Mouse (Mus musculus): Measurements from ENCODE around the gene Riok2. TPM values are rescaled to one million over a fixed set of nuclear protein-coding genes. Genes with fewer than 3 reads are reported as not detected.
"Not testable (repeated sequence)": the region's sequence is repeated elsewhere in the genome, so short reads cannot be mapped to it uniquely, and the experiment has no call there.

The Riok2 gene
- polyA plus RNA-seq (2012; rRNA removed) = 8.0 and 9.4 TPM in 2 replicates

DNA sequence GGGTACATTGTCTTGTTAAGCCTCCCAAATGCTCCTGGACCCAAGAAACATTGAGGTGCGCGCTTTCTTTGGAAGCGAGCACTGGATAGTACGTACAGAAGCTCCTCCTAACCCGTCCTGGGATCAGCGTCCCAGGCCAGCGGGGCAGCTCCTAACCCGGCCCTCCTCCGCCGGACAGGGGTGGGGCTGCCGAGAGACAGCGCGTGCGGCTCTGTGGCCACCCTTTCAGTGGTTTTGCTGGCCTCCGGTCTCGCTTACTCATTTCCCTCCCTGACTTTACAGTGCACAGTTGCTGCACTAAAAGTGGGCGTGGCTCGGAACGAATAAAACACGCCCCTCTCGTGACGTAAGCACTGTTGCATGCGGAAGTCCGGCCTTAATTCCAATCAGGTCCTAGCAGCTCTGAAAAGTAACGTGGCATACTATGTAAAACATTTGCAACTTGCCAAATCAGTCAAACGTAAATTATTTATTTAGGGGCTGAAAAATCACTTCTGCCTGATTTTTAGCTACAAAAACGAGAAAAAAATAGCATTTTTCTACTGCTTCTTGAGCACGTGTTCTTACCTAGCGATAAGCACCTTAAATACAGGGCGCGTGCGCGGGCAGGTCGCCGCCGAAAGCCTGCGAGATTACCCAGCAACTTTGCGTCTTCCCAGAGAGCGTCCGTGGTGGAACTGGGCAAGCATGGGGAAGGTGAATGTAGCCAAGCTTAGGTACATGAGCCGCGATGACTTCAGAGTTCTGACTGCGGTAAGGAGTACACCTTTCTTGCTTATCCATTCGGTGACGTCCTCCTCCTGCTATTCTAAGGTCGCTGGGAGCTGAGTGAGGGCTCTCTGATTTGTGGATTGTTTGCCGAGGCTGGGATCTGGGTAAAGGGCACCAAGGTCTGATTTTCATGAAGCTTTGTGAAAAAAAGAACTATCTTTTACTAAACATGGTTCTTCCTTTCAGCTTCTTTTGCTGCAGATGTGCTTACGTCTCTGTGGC lies at the start of gene Riok2:
Gene Riok2 (plus strand): TSS at position 392 of the 993 bp plus-strand sequence.
- Histone ChIP-seq H3K4me3 (ENCODE audit: insufficient read depth, low read depth, low read length) (peak within 1 kb of the TSS; percentile 74), H3K4me1 (ENCODE audit: control insufficient read depth, insufficient read depth, low read length) (0 out of 2 replicates have a peak, but pooled peaks cover 3% of the 10 kb centered on the region), H3K36me3 (ENCODE audit: control insufficient read depth, insufficient read depth, low read length) (no peaks in the 10 kb centered on the region; the same call in 1 of the 2 replicates), H3K27ac (ENCODE audit: insufficient read depth, low read depth, low read length) (peak within 1 kb of the TSS; percentile 32), H3K27me3 (replicated peaks; ENCODE audit: control insufficient read depth, insufficient read depth, low read length) (no peaks in the 10 kb centered on the region)
- under 1% methylated on average over 48 of the region's 48 CpGs for WGBS
- peak; percentile 99 for DNase-seq
- peak; percentile 53 for TF ChIP-seq POLR2A (IDR thresholded peaks at IDR 0.05; ENCODE audit: low read depth, low read length)
- TF ChIP-seq CTCF (conservative IDR thresholded peaks at IDR 0.05; ENCODE audit: insufficient read depth, insufficient read length, low read depth, low read length) = no peak

DNA sequence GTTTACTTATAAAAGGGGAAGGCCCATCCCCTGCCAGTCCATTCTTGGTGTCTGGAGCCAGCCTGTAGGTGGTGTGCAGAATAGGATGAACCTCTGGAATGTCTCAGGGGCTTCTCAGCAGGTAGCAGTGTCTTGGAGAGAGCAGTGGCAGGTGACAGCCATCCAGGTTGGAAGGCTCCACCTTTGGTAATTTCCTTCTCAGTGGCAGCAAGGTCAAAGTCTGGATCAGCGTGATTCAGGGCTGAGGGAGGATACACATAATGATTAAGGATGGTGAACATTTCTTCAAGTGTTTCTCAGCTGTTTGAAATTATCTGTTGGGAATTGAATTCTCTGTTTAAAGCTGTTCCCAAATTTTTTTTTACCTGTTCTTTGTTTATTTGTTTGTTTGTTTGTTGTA lies 48.1 kb upstream of the Riok2 start:
- not testable (repeated sequence) for H3K36me3 ChIP-seq (ENCODE audit: control insufficient read depth, insufficient read depth, low read length); H3K27me3 ChIP-seq (replicated peaks; ENCODE audit: control insufficient read depth, insufficient read depth, low read length); H3K4me1 ChIP-seq (ENCODE audit: control insufficient read depth, insufficient read depth, low read length); DNase-seq; H3K27ac ChIP-seq (ENCODE audit: insufficient read depth, low read depth, low read length); H3K4me3 ChIP-seq (ENCODE audit: insufficient read depth, low read depth, low read length)
- WGBS = 71% methylated on average over 1 of the region's 1 CpGs

DNA sequence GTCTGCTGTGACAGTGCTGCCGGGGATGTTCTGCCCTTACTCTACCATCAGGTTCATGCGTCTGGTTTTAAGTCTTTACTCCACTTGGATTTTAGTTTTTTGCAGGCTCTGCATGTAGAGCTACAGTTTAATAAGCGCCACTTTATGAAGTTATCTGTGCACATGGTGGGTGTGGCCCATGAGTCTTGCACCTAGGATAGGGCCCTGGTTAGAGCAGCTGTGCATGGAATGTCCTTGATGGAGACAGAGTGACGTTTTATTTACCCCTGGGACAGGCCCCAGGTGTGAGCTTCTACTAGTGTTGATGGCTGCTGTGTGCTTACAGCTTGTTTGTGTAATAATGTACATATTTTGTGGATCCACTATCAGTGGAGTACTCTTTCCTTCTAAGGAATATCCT lies 47.5 kb upstream of the Riok2 start:
- DNase-seq = no peak

DNA sequence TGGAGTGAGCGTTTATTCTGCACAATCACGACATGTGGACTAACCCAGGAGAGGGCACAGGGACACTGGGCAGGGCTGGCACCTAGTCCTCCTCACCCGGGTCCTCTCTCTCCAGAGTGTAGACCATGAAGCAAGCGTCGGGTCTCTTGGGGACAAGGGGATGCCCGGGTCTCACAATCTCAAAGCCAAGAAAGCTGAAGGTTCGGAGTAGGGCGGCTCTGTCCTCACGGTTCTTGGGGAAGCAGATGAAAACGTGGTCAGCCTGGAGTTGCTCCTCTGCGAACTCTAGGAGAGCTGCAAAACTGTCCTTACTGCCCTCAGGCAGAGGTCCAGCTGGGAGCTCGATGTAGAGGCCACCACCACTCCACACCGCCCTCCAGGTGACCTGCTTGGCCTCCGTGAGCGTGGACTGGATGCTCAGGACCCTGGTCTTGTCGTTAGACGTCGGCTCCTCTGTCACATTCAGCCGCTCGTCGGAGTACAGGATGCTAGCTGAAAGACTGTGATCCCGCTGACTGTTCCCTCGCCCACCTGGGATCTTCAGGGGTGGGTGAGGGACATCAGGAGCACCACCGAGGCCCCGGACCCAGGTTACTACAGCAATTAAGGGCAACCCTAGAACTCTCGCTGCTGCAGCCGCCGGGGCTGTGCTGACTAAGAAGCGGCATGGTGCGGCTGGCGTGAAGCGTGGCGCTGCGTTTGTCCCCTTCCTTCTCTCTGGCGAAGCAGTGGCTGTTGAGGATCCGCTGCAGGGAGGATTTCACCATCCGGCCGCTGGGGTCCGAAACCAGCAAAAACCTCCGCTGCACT lies 28.5 kb upstream of the Riok2 start:
- WGBS = 7% methylated on average over 36 of the region's 40 CpGs
- not testable (repeated sequence) for DNase-seq; H3K36me3 ChIP-seq (ENCODE audit: control insufficient read depth, insufficient read depth, low read length); H3K27me3 ChIP-seq (replicated peaks; ENCODE audit: control insufficient read depth, insufficient read depth, low read length); H3K4me1 ChIP-seq (ENCODE audit: control insufficient read depth, insufficient read depth, low read length); H3K4me3 ChIP-seq (ENCODE audit: insufficient read depth, low read depth, low read length); H3K27ac ChIP-seq (ENCODE audit: insufficient read depth, low read depth, low read length)

More for the DNA sequence above, 47.5 kb upstream of the Riok2 start:
- Histone ChIP-seq H3K4me1 (ENCODE audit: control insufficient read depth, insufficient read depth, low read length) (no peaks in the 10 kb centered on the region), H3K27me3 (replicated peaks; ENCODE audit: control insufficient read depth, insufficient read depth, low read length) (no peaks in the 10 kb centered on the region), H3K27ac (ENCODE audit: insufficient read depth, low read depth, low read length) (no peak overlapping the region), H3K36me3 (ENCODE audit: control insufficient read depth, insufficient read depth, low read length) (peaks cover 2% of the 10 kb centered on the region; the same call in 1 of the 2 replicates), H3K4me3 (ENCODE audit: insufficient read depth, low read depth, low read length) (no peak overlapping the region)
- WGBS = 89% methylated on average over 4 of the region's 4 CpGs
- TF ChIP-seq POLR2A (IDR thresholded peaks at IDR 0.05; ENCODE audit: low read depth, low read length) (no peak), CTCF (conservative IDR thresholded peaks at IDR 0.05; ENCODE audit: insufficient read depth, insufficient read length, low read depth, low read length) (no peak)

DNA sequence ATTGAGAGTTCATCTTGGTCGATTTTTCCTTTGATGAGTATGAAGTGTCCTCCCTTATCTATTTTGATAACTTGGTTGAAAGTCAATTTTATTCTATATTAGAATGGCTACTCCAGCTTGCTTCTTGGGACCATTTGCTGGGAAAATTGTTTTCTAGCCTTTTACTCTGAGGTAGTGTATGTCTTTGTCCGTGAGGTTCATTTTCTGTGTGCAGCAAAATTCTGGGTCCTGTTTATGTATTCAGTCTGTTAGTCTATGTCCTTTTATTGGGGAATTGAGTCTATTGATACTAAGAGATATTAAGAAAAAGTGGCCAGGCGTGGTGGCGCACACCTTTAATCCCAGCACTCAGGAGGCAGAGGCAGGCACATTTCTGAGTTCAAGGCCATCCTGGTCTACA lies 27.8 kb upstream of the Riok2 start:
- WGBS = 48% methylated on average over 4 of the region's 4 CpGs

GRCm38 (mm10) chr17:17373550-17373917 lies 575 bp upstream of the Riok2 start:
- Histone ChIP-seq H3K27ac (ENCODE audit: insufficient read depth, low read depth, low read length) (peak overlapping the region; percentile 8), H3K27me3 (replicated peaks; ENCODE audit: control insufficient read depth, insufficient read depth, low read length) (no peaks in the 10 kb centered on the region), H3K36me3 (ENCODE audit: control insufficient read depth, insufficient read depth, low read length) (no peaks in the 10 kb centered on the region), H3K4me3 (ENCODE audit: insufficient read depth, low read depth, low read length) (peak overlapping the region; percentile 60), H3K4me1 (ENCODE audit: control insufficient read depth, insufficient read depth, low read length) (0 out of 2 replicates have a peak, but pooled peaks cover 3% of the 10 kb centered on the region)
- no peak for DNase-seq
- WGBS = 2% methylated on average over 6 of the region's 6 CpGs
- TF ChIP-seq CTCF (conservative IDR thresholded peaks at IDR 0.05; ENCODE audit: insufficient read depth, insufficient read length, low read depth, low read length) = no peak
- TF ChIP-seq POLR2A (IDR thresholded peaks at IDR 0.05; ENCODE audit: low read depth, low read length) = no peak

More for the DNA sequence above, 27.8 kb upstream of the Riok2 start:
- not testable (repeated sequence) for DNase-seq; H3K27ac ChIP-seq (ENCODE audit: insufficient read depth, low read depth, low read length); H3K27me3 ChIP-seq (replicated peaks; ENCODE audit: control insufficient read depth, insufficient read depth, low read length); H3K36me3 ChIP-seq (ENCODE audit: control insufficient read depth, insufficient read depth, low read length); H3K4me3 ChIP-seq (ENCODE audit: insufficient read depth, low read depth, low read length); H3K4me1 ChIP-seq (ENCODE audit: control insufficient read depth, insufficient read depth, low read length)

DNA sequence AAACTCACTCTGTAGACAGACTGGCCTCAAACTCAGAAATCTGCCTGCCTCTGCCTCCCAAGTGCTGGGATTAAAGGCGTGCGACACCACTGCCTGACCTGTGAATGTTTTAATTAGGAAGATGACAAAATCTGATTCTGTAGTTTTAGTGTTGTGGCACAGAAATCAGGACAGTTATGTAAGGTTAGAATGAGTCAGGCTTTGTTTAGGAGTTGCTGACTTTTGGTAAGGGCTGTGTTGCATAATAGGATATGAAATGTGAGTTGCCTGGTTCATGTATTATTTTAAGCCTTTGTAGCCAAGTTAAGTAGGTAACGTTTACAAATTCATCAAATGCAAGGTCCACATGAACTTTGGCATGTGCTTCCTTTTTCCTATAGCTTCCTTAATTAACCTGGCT lies 1.5 kb downstream of the Riok2 start:
- no peak for TF ChIP-seq POLR2A (IDR thresholded peaks at IDR 0.05; ENCODE audit: low read depth, low read length)
- TF ChIP-seq CTCF (conservative IDR thresholded peaks at IDR 0.05; ENCODE audit: insufficient read depth, insufficient read length, low read depth, low read length) = no peak
- DNase-seq = no peak
- H3K4me3 ChIP-seq (ENCODE audit: insufficient read depth, low read depth, low read length) = no peak overlapping the region
- no peak overlapping the region for H3K27ac ChIP-seq (ENCODE audit: insufficient read depth, low read depth, low read length)
- 0 out of 2 replicates have a peak, but pooled peaks cover 3% of the 10 kb centered on the region for H3K4me1 ChIP-seq (ENCODE audit: control insufficient read depth, insufficient read depth, low read length)
- WGBS = 71% methylated on average over 3 of the region's 3 CpGs
- H3K36me3 ChIP-seq (ENCODE audit: control insufficient read depth, insufficient read depth, low read length) = no peaks in the 10 kb centered on the region; the same call in 1 of the 2 replicates
- no peaks in the 10 kb centered on the region for H3K27me3 ChIP-seq (replicated peaks; ENCODE audit: control insufficient read depth, insufficient read depth, low read length)
